Mouse (Mus musculus) layer of hippocampus, adult 18-20 months (tissue): Measurements from ENCODE around the gene Tet1. TPM values are rescaled to one million over a fixed set of nuclear protein-coding genes. Genes with fewer than 3 reads are reported as not detected.
"Not testable (repeated sequence)": the region's sequence is repeated elsewhere in the genome, so short reads cannot be mapped to it uniquely, and the experiment has no call there.

Experiments used
- DNase-seq, 2 experiments: peaks; one replicate each; pipeline ENCODE4 v3.0.0; 2022; ENCODE audit warnings: low spot score in 2 of 2
- long read RNA-seq: library from polyadenylated mRNA; stranded (forward); transcript quantifications from one replicate; pipeline ENCODE4 v2.0.0, GENCODE M21; 2021
- total RNA-seq, 2 experiments: library from RNA; stranded (reverse); gene quantifications; 2 replicates each; pipeline ENCODE4 v1.2.3; 2021

The Tet1 gene
- total RNA-seq, result 10 to 100 TPM in 1 of 2 experiments, 1 to 10 TPM in 1; 9.6 to 12.6 TPM
- long read RNA-seq, partial matches to known transcripts, result 0 of 1 reads
- long read RNA-seq, other reads (novel, unspliced or antisense), result 1 of 1 reads

- DNase-seq, result not testable (repeated sequence)
Observed at GRCm38 (mm10) chr10:62908896-62909295, at the start of gene Tet1. TSS of gene Tet1 (minus strand) at chr10:62908996.

- DNase-seq, result no peak
Observed at GRCm38 (mm10) chr10:62948551-62948950, 39.8 kb upstream of the Tet1 start.

- peak; percentile 66 to 74 for DNase-seq
Observed at GRCm38 (mm10) chr10:62946738-62947471, 38.1 kb upstream of the Tet1 start, which contains the start of gene Dna2. TSS of gene Dna2 (plus strand) at chr10:62947026.

- DNase-seq, result no peak
Observed at GRCm38 (mm10) chr10:62944975-62945580, 36.3 kb upstream of the Tet1 start.

- no peak for DNase-seq
Observed at GRCm38 (mm10) chr10:62932381-62932780, 23.6 kb upstream of the Tet1 start.

GRCm38 (mm10) chr10:62924096-62924635 lies 15.4 kb upstream of the Tet1 start:
- DNase-seq, result no peak

- DNase-seq, result no peak
Observed at GRCm38 (mm10) chr10:62920766-62921156, 12.0 kb upstream of the Tet1 start.

GRCm38 (mm10) chr10:62919925-62920765 lies 11.3 kb upstream of the Tet1 start, which contains the start of gene Slc25a16:
TSS of gene Slc25a16 (plus strand) at chr10:62920633.
- peak; percentile 86 to 94 for DNase-seq

GRCm38 (mm10) chr10:62918985-62919384 lies 10.2 kb upstream of the Tet1 start:
- no peak for DNase-seq

GRCm38 (mm10) chr10:62911120-62911519 lies 2.3 kb upstream of the Tet1 start:
- no peak for DNase-seq

- DNase-seq, result no peak
Observed at GRCm38 (mm10) chr10:62906336-62906735, 2.5 kb downstream of the Tet1 start.

- DNase-seq, result no peak
Observed at GRCm38 (mm10) chr10:62902829-62903228, 6.0 kb downstream of the Tet1 start.

GRCm38 (mm10) chr10:62901826-62902225 lies 7.0 kb downstream of the Tet1 start:
- no peak for DNase-seq

GRCm38 (mm10) chr10:62900144-62900543 lies 8.7 kb downstream of the Tet1 start:
- DNase-seq, result no peak

GRCm38 (mm10) chr10:62898061-62898460 lies 10.7 kb downstream of the Tet1 start:
- no peak for DNase-seq

GRCm38 (mm10) chr10:62897437-62897836 lies 11.4 kb downstream of the Tet1 start:
- no peak for DNase-seq

GRCm38 (mm10) chr10:62896774-62897173 lies 12.0 kb downstream of the Tet1 start:
- DNase-seq, result no peak

GRCm38 (mm10) chr10:62896035-62896434 lies 12.8 kb downstream of the Tet1 start:
- no peak for DNase-seq

GRCm38 (mm10) chr10:62895386-62895785 lies 13.4 kb downstream of the Tet1 start:
- DNase-seq, result no peak

GRCm38 (mm10) chr10:62894447-62894846 lies 14.3 kb downstream of the Tet1 start:
- no peak for DNase-seq

- DNase-seq, result no peak
Observed at GRCm38 (mm10) chr10:62893356-62893884, 15.4 kb downstream of the Tet1 start.
